ENCODE assay signal across 8 mouse cellular contexts in genomic region chr6:34384701-34385370, GRCm38 (mm10). TPM values are rescaled to one million over a fixed set of nuclear protein-coding genes. Genes with fewer than 3 reads are reported as not detected.
DNase-seq lines count a peak whose midpoint lies in the region; ATAC-seq and TF ChIP-seq lines count a peak whose summit lies in the region.

No protein-coding gene starts in this region.

- no peaks in the 10 kb centered on the region for H3K79me2 ChIP-seq in C2C12 (ENCODE audit: control insufficient read depth, insufficient read depth)

- no peak for TF ChIP-seq POLR2A in kidney, adult 2 months (IDR thresholded peaks at IDR 0.05; ENCODE audit: low read depth, low read length)
- TF ChIP-seq POLR2A in olfactory bulb, adult 2 months (IDR thresholded peaks at IDR 0.05; ENCODE audit: insufficient read depth, low read depth, low read length) = no peak

- H3K9ac ChIP-seq in embryonic facial prominence, embryonic 13.5 days = peak overlapping the region; percentile 63
- peak overlapping the region; percentile 74 for H3K9ac ChIP-seq in heart, embryonic 11.5 days (ENCODE audit: low read depth, low read length)
- H3K9ac ChIP-seq in lung, embryonic 15.5 days = peak overlapping the region; percentile 47

- peaks cover 21% of the 10 kb centered on the region for H3K4me1 ChIP-seq in embryonic facial prominence, embryonic 13.5 days
- H3K4me1 ChIP-seq in heart, embryonic 11.5 days (ENCODE audit: control insufficient read depth, insufficient read depth, low read length) = no peaks in the 10 kb centered on the region
- no peaks in the 10 kb centered on the region for H3K4me1 ChIP-seq in kidney, adult 2 months (ENCODE audit: control insufficient read depth, insufficient read depth, low read length)
- H3K4me1 ChIP-seq in lung, embryonic 15.5 days = peaks cover 19% of the 10 kb centered on the region
- H3K4me1 ChIP-seq in olfactory bulb, adult 2 months (ENCODE audit: control insufficient read depth, insufficient read depth, low read length) = peaks cover 7% of the 10 kb centered on the region; the same call in 1 of the 2 replicates

- H3K27ac ChIP-seq in embryonic facial prominence, embryonic 13.5 days = peak overlapping the region; percentile 76
- peak overlapping the region; percentile 69 for H3K27ac ChIP-seq in heart, embryonic 11.5 days (ENCODE audit: low read depth, low read length)
- peak overlapping the region; percentile 36 for H3K27ac ChIP-seq in kidney, adult 2 months (ENCODE audit: insufficient read depth, low read depth, low read length)
- H3K27ac ChIP-seq in lung, embryonic 15.5 days = peak overlapping the region; percentile 90
- H3K27ac ChIP-seq in olfactory bulb, adult 2 months (ENCODE audit: insufficient read depth, low read depth, low read length) = no peak overlapping the region

- no peak for ATAC-seq in embryonic facial prominence, embryonic 13.5 days (ENCODE audit: insufficient number of reproducible peaks, insufficient read depth, low FRiP score, low TSS enrichment, low read depth)
- ATAC-seq in heart, embryonic 11.5 days (replicated peaks; ENCODE audit: insufficient number of reproducible peaks, low FRiP score, low TSS enrichment) = 0 out of 2 replicates have a peak, but pooled peaks have one; percentile 39
- ATAC-seq in lung, embryonic 15.5 days (ENCODE audit: borderline replicate concordance, extremely low read depth, low FRiP score, low TSS enrichment) = peak; percentile 29; the same call in 1 of the 2 replicates

- H3K27me3 ChIP-seq in C2C12 (ENCODE audit: control insufficient read depth, insufficient read depth, insufficient read length) = no peaks in the 10 kb centered on the region
- no peaks in the 10 kb centered on the region for H3K27me3 ChIP-seq in embryonic facial prominence, embryonic 13.5 days
- no peaks in the 10 kb centered on the region for H3K27me3 ChIP-seq in heart, embryonic 11.5 days (ENCODE audit: control insufficient read depth, insufficient read depth, low read length)
- H3K27me3 ChIP-seq in kidney, adult 2 months (replicated peaks; ENCODE audit: control insufficient read depth, insufficient read depth, low read length) = no peaks in the 10 kb centered on the region
- no peaks in the 10 kb centered on the region for H3K27me3 ChIP-seq in lung, embryonic 15.5 days

- H3ac ChIP-seq in C2C12 (ENCODE audit: control insufficient read depth, insufficient read length, low read depth) = peak overlapping the region; percentile 68

- H3K36me3 ChIP-seq in C2C12 (ENCODE audit: control insufficient read depth, insufficient read depth) = peaks cover 6% of the 10 kb centered on the region
- no peaks in the 10 kb centered on the region; the same call in 1 of the 2 replicates for H3K36me3 ChIP-seq in embryonic facial prominence, embryonic 13.5 days
- peaks cover 12% of the 10 kb centered on the region for H3K36me3 ChIP-seq in heart, embryonic 11.5 days (ENCODE audit: control insufficient read depth, insufficient read depth, low read length)
- H3K36me3 ChIP-seq in kidney, adult 2 months (ENCODE audit: control insufficient read depth, insufficient read depth, low read length) = peaks cover 3% of the 10 kb centered on the region
- H3K36me3 ChIP-seq in lung, embryonic 15.5 days = no peaks in the 10 kb centered on the region; the same call in 1 of the 2 replicates

- H3K79me3 ChIP-seq in C2C12 (ENCODE audit: low read depth) = no peaks in the 10 kb centered on the region

- no peaks in the 10 kb centered on the region for H3K9me3 ChIP-seq in embryonic facial prominence, embryonic 13.5 days
- H3K9me3 ChIP-seq in heart, embryonic 11.5 days (replicated peaks; ENCODE audit: control insufficient read depth, low read length) = no peaks in the 10 kb centered on the region
- no peaks in the 10 kb centered on the region for H3K9me3 ChIP-seq in lung, embryonic 15.5 days

- peak overlapping the region; percentile 47 for H3K4me3 ChIP-seq in C2C12 (ENCODE audit: insufficient read depth, poor library complexity, severe bottlenecking)
- H3K4me3 ChIP-seq in embryonic facial prominence, embryonic 13.5 days = peak overlapping the region; percentile 47
- H3K4me3 ChIP-seq in heart, embryonic 11.5 days (ENCODE audit: low read depth, low read length) = peak overlapping the region; percentile 70
- peak overlapping the region; percentile 64 for H3K4me3 ChIP-seq in kidney, adult 2 months (ENCODE audit: insufficient read depth, low read depth, low read length)
- H3K4me3 ChIP-seq in lung, embryonic 15.5 days = peak overlapping the region; percentile 58
- peak overlapping the region; percentile 63 for H3K4me3 ChIP-seq in olfactory bulb, adult 2 months (ENCODE audit: insufficient read depth, low read depth, low read length)

- 1% methylated on average over 13 of the region's 13 CpGs for WGBS in embryonic facial prominence, embryonic 13.5 days
- 2% methylated on average over 13 of the region's 13 CpGs for WGBS in heart, embryonic 11.5 days (ENCODE audit: insufficient replicate concordance)
- WGBS in kidney, adult 2 months = 4% methylated on average over 13 of the region's 13 CpGs
- 3% methylated on average over 13 of the region's 13 CpGs for WGBS in lung, embryonic 15.5 days
- 11% methylated on average over 13 of the region's 13 CpGs for WGBS in olfactory bulb, adult 2 months

- TF ChIP-seq CTCF in C2C12 (IDR thresholded peaks at IDR 0.05; ENCODE audit: control insufficient read depth, insufficient read depth, insufficient read length) = no peak
- no peak for TF ChIP-seq CTCF in kidney, adult 2 months (conservative IDR thresholded peaks at IDR 0.05; ENCODE audit: insufficient read depth, insufficient read length, low read depth, low read length)
- no peak for TF ChIP-seq CTCF in olfactory bulb, adult 2 months (IDR thresholded peaks at IDR 0.05; ENCODE audit: insufficient read depth, low read depth, low read length)

- peak; percentile 89 for DNase-seq in adrenal gland, adult 2 months
- peak; percentile 80 for DNase-seq in kidney, adult 2 months
- no peak for DNase-seq in layer of hippocampus, adult 11-12 months (ENCODE audit: low spot score)

- H3K4me2 ChIP-seq in embryonic facial prominence, embryonic 13.5 days = peak overlapping the region; percentile 68
- peak overlapping the region; percentile 74 for H3K4me2 ChIP-seq in heart, embryonic 11.5 days
- H3K4me2 ChIP-seq in lung, embryonic 15.5 days = peak overlapping the region; percentile 84

TF ChIP-seq in C2C12, 6 proteins besides CTCF, POLR2A, EP300 and RAD21:
- TF ChIP-seq FOSL1 (IDR thresholded peaks at IDR 0.05; ENCODE audit: insufficient read depth, low read length, poor library complexity, severe bottlenecking) = no peak
- TF ChIP-seq CEBPB (IDR thresholded peaks at IDR 0.05; ENCODE audit: low read depth) = no peak
- TF ChIP-seq MYOG (IDR thresholded peaks at IDR 0.05; ENCODE audit: control insufficient read depth, extremely low read depth, insufficient read length) = no peak
- TF ChIP-seq MAX (IDR thresholded peaks at IDR 0.05) = no peak
- TF ChIP-seq MYOD1 (IDR thresholded peaks at IDR 0.05; ENCODE audit: control insufficient read depth, insufficient read length, low read depth) = no peak
- no peak for TF ChIP-seq USF1 (IDR thresholded peaks at IDR 0.05; ENCODE audit: low read depth)
TF ChIP-seq in C2C12: peak in this region for 0.

RNA-seq across cellular contexts. Expression of gene Akr1b10, which starts 0.8 kb away (rescaled TPM):
- 15.3 TPM for polyA plus RNA-seq in C2C12 (2012; fragmentation: generic; extraction: Trizol)
- 100 to 1,000 TPM; 167 to 199 TPM for total RNA-seq in adrenal gland, adult 2 months (2021)
- polyA plus RNA-seq in adrenal gland, adult 2 months (2012; rRNA removed) = 53.5 and 64.3 TPM in 2 replicates
- 13.2 and 13.5 TPM in 2 replicates for polyA plus RNA-seq in embryonic facial prominence, embryonic 13.5 days (2015; fragmentation: Nextera tagmentation; extraction: Ambion mirVana)
- 63.1 and 67.6 TPM in 2 replicates for polyA plus RNA-seq in heart, embryonic 11.5 days (2014; fragmentation: Nextera tagmentation; extraction: Ambion mirVana)
- 40.1 and 42.2 TPM in 2 replicates for polyA plus RNA-seq in kidney, adult 2 months (2012; rRNA removed)
- polyA plus RNA-seq in lung, embryonic 15.5 days (2015; fragmentation: Nextera tagmentation; extraction: Ambion mirVana) = 23.7 and 24.5 TPM in 2 replicates
- polyA plus RNA-seq in olfactory bulb, adult 2 months (2012; ENCODE audit: insufficient read depth, insufficient read length, low replicate concordance, missing spikeins) = not detected in 2 replicates

RNA-seq across cellular contexts. Expression of gene Akr1b7, which starts 27.3 kb away (rescaled TPM):
- polyA plus RNA-seq in C2C12 (2012; fragmentation: generic; extraction: Trizol) = 0.02 TPM
- total RNA-seq in adrenal gland, adult 2 months (2021) = 1,000 to 10,000 TPM; 2,991 to 6,085 TPM
- 318 and 465 TPM in 2 replicates for polyA plus RNA-seq in adrenal gland, adult 2 months (2012; rRNA removed)
- polyA plus RNA-seq in embryonic facial prominence, embryonic 13.5 days (2015; fragmentation: Nextera tagmentation; extraction: Ambion mirVana) = 0.41 TPM in 1 of 2 replicates, not detected in the other
- polyA plus RNA-seq in heart, embryonic 11.5 days (2014; fragmentation: Nextera tagmentation; extraction: Ambion mirVana) = 0.44 TPM in 1 of 2 replicates, not detected in the other
- polyA plus RNA-seq in kidney, adult 2 months (2012; rRNA removed) = 3.2 and 4.0 TPM in 2 replicates
- 0.65 TPM in 1 of 2 replicates, not detected in the other for polyA plus RNA-seq in lung, embryonic 15.5 days (2015; fragmentation: Nextera tagmentation; extraction: Ambion mirVana)
- not detected in 2 replicates for polyA plus RNA-seq in olfactory bulb, adult 2 months (2012; ENCODE audit: insufficient read depth, insufficient read length, low replicate concordance, missing spikeins)

RNA-seq across cellular contexts. Expression of gene Akr1b8, which starts 30.9 kb away (rescaled TPM):
- 95.1 TPM for polyA plus RNA-seq in C2C12 (2012; fragmentation: generic; extraction: Trizol)
- total RNA-seq in adrenal gland, adult 2 months (2021) = 100 to 1,000 TPM; 267 to 269 TPM
- 20.2 and 28.5 TPM in 2 replicates for polyA plus RNA-seq in adrenal gland, adult 2 months (2012; rRNA removed)
- polyA plus RNA-seq in embryonic facial prominence, embryonic 13.5 days (2015; fragmentation: Nextera tagmentation; extraction: Ambion mirVana) = 12.7 and 18.9 TPM in 2 replicates
- polyA plus RNA-seq in heart, embryonic 11.5 days (2014; fragmentation: Nextera tagmentation; extraction: Ambion mirVana) = 19.6 and 22.2 TPM in 2 replicates
- 2.6 and 3.9 TPM in 2 replicates for polyA plus RNA-seq in kidney, adult 2 months (2012; rRNA removed)
- polyA plus RNA-seq in lung, embryonic 15.5 days (2015; fragmentation: Nextera tagmentation; extraction: Ambion mirVana) = 8.6 and 9.8 TPM in 2 replicates
- not detected in 2 replicates for polyA plus RNA-seq in olfactory bulb, adult 2 months (2012; ENCODE audit: insufficient read depth, insufficient read length, low replicate concordance, missing spikeins)

Comparison
In these comparisons a context has a peak if more than half of its experiments do, and no peak if none do; other contexts are left out.
1. RNA of gene Akr1b7, which starts 27.3 kb away (polyA plus RNA-seq): 318 to 465 TPM in adrenal gland, adult 2 months; 3.2 to 4.0 TPM in kidney, adult 2 months, 0.44 TPM in heart, embryonic 11.5 days, 0.65 TPM in lung, embryonic 15.5 days, 0.02 TPM in C2C12 (single experiment), 0.41 TPM in embryonic facial prominence, embryonic 13.5 days and not detected in olfactory bulb, adult 2 months; every median in the first group is over 10 times any median in the second.
2. Peak in every context shown above with its lines, with median percentiles within 50 percentile points of each other: H3K4me3 ChIP-seq, H3K4me2 ChIP-seq and H3K9ac ChIP-seq.